Mouse (Mus musculus): ENCODE data around the gene Mogat2. TPM values are rescaled to one million over a fixed set of nuclear protein-coding genes. Genes with fewer than 3 reads are reported as not detected.

Gene Mogat2
- total RNA-seq, 2 experiments from 2014 or later: 0.14 TPM; not detected in 1

DNA sequence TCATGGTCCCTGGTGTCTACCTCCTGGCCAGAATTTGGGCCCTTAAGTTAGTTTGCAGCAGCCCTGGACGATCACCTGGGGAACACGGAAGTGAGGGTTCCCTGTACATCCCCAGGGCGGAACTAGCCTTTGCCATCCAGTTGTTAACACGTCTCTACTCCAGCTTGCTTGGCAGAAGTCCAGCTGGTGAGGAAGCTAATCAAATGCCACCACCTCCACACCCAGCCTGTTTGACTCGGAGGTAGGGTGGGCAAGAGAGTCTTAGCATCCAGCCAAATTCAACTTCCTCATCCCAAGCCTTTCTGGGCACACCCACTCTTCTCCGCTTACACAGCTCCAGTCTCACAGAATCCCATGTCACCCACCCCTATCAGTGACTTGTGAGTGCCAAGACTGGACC is 65.5 kb downstream of the Mogat2 start:
- no peak for DNase-seq
- intact Hi-C loops (cut with DNase I; ENCODE audit: low total_unique reads): no loop called here

DNA sequence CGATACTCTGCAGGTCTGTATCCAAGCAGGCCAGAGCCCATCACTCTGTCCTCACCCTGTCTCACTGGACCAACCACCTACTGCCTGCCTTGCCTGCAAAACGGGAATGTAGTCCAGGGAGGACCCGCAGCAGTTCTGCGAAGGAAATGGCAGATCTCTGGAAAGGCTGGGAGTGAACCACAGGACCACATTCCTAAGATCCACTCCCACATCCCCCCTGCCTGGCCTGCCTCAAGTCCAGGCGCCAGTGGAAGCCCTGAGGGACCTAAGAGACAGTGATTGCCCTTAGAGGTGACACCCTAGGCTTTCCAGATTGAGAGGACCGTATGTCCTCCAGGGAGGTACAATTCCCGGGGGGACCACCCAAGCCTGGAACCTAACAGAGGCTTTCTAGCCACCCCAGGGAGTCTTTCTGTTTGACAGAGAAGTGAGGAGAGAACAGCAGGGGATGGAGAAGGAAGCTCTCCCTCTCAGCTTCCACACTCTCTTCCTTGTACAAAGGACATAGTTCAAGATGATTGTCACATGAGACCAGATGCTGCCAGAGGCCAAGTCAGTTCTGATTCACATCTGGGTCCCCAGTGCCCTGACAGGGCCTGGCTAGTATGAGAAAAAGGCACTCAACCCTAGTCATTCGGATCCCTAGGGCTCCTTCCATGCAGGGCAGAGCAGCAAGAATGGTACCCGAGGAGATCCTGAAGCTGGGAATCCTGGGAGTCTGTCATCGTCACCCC is 66.5 kb downstream of the Mogat2 start:
- DNase-seq: no peak
- intact Hi-C loops (cut with DNase I; ENCODE audit: low total_unique reads): no loop called here

- intact Hi-C loops (cut with DNase I; ENCODE audit: low total_unique reads): no loop called here
- DNase-seq: no peak
Measured at GRCm38 (mm10) chr7:99170519-99170918, 67.9 kb downstream of the Mogat2 start.

GRCm38 (mm10) chr7:99169717-99170403 is 68.6 kb downstream of the Mogat2 start:
- intact Hi-C loops (cut with DNase I; ENCODE audit: low total_unique reads): no loop called here
- DNase-seq: no peak

Other genes starting within 250 kb of the Mogat2 start
- gene Uvrag, start 97.5 kb downstream of the Mogat2 start, total RNA-seq (2021): 10 to 100 TPM; 12.9 to 14.6 TPM
- 10 to 100 TPM; 19.0 to 37.9 TPM for gene Dgat2, start 55.9 kb downstream of the Mogat2 start, total RNA-seq (2021)
- gene Map6, start 28.8 kb upstream of the Mogat2 start, total RNA-seq (2021): 1 to 10 TPM; 3.9 to 6.6 TPM
- 100 to 1,000 TPM; 190 to 248 TPM for gene Serpinh1, start 114.6 kb upstream of the Mogat2 start, total RNA-seq (2021)
- 1 to 10 TPM; 7.4 to 8.5 TPM for gene Gdpd5, start 142.8 kb upstream of the Mogat2 start, total RNA-seq (2021)
- gene Klhl35, start 227.4 kb upstream of the Mogat2 start, total RNA-seq (2021): under 1 TPM in 1 of 2 experiments, not detected in 1; 0.38 TPM
- gene Rps3, start 245.1 kb upstream of the Mogat2 start, total RNA-seq (2021): 100 to 1,000 TPM; 262 to 278 TPM